Mouse (Mus musculus): Measurements from ENCODE around the gene Ksr2.

GRCm38 (mm10) chr5:117388877-117389276, 24.9 kb upstream of the Ksr2 start, which contains the start of gene Rfc5:
- no peak for TF ChIP-seq CTCF (IDR thresholded peaks at IDR 0.05; ENCODE audit: low read depth, low read length)
- no peak for TF ChIP-seq GATA1 (IDR thresholded peaks at IDR 0.05; ENCODE audit: borderline replicate concordance, low read length)
- no peak for TF ChIP-seq TAL1 (conservative IDR thresholded peaks at IDR 0.05; ENCODE audit: low read depth, low read length)
- TF ChIP-seq POLR2AphosphoS5 (IDR thresholded peaks at IDR 0.05; ENCODE audit: insufficient replicate concordance, low read depth, low read length) = no peak

Data from G1E (cell line).